Mouse (Mus musculus): ENCODE data around the gene 9330159F19Rik. TPM values are rescaled to one million over a fixed set of nuclear protein-coding genes. Genes with fewer than 3 reads are reported as not detected.

The 9330159F19Rik gene
- total RNA-seq, 2 experiments from 2014 or later, result 78.0 to 82.9 TPM

- H3K4me3 ChIP-seq, result no peak overlapping the region
- no peak for DNase-seq (ENCODE audit: low spot score in 2 of 2)
- no peak overlapping the region for H3K27ac ChIP-seq
- TF ChIP-seq CTCF (conservative IDR thresholded peaks at IDR 0.05), result no peak
Observed at GRCm38 (mm10) chr10:29208735-29209134, 2.7 kb upstream of the 9330159F19Rik start.

- Histone ChIP-seq H3K4me3 (peak overlapping the region; percentile 51), H3K27ac (peak overlapping the region; percentile 78)
- peak; percentile 43 to 66 for DNase-seq (ENCODE audit: low spot score in 2 of 2)
- no peak for TF ChIP-seq CTCF (conservative IDR thresholded peaks at IDR 0.05)
Observed at GRCm38 (mm10) chr10:29213534-29214100, 2.2 kb downstream of the 9330159F19Rik start.

GRCm38 (mm10) chr10:29216957-29217356, 5.6 kb downstream of the 9330159F19Rik start:
- Histone ChIP-seq H3K27ac (no peak overlapping the region), H3K4me3 (no peak overlapping the region)
- DNase-seq (ENCODE audit: low spot score in 2 of 2), result no peak
- TF ChIP-seq CTCF (conservative IDR thresholded peaks at IDR 0.05), result no peak

- no peak for TF ChIP-seq CTCF (conservative IDR thresholded peaks at IDR 0.05)
- DNase-seq (ENCODE audit: low spot score in 2 of 2), result no peak
- H3K27ac ChIP-seq, result peak overlapping the region; percentile 1; the same call in 1 of the 2 replicates
- no peak overlapping the region for H3K4me3 ChIP-seq
Observed at GRCm38 (mm10) chr10:29217451-29217850, 6.0 kb downstream of the 9330159F19Rik start.

- no peak overlapping the region for H3K27ac ChIP-seq
- DNase-seq (ENCODE audit: low spot score in 2 of 2), result no peak
- no peak for TF ChIP-seq CTCF (conservative IDR thresholded peaks at IDR 0.05)
- no peak overlapping the region for H3K4me3 ChIP-seq
Observed at GRCm38 (mm10) chr10:29225329-29225728, 13.9 kb downstream of the 9330159F19Rik start.

- TF ChIP-seq CTCF (conservative IDR thresholded peaks at IDR 0.05), result no peak
- no peak for DNase-seq (ENCODE audit: low spot score in 2 of 2)
- peak overlapping the region; percentile 14; the same call in 1 of the 2 replicates for H3K27ac ChIP-seq
- no peak overlapping the region for H3K4me3 ChIP-seq
Observed at GRCm38 (mm10) chr10:29231208-29231607, 19.8 kb downstream of the 9330159F19Rik start.

Other genes starting within 250 kb of the 9330159F19Rik start
- gene 2310057J18Rik, start 225.3 kb upstream of the 9330159F19Rik start, total RNA-seq (2021), result not detected
- gene Soga3, start 67.8 kb upstream of the 9330159F19Rik start, total RNA-seq (2021), result 100 to 1,000 TPM; 176 to 178 TPM
- gene Gm49353, start 12.7 kb upstream of the 9330159F19Rik start, total RNA-seq (2021), result 10 to 100 TPM; 28.0 to 29.8 TPM
- 10 to 100 TPM; 32.9 to 33.5 TPM for gene Echdc1, start 101.6 kb downstream of the 9330159F19Rik start, total RNA-seq (2021)
- gene Rnf146, start 150.8 kb downstream of the 9330159F19Rik start, total RNA-seq (2021), result 100 to 1,000 TPM in 1 of 2 experiments, 10 to 100 TPM in 1; 99.6 to 103 TPM

All from layer of hippocampus, adult 2 months (tissue).